Mouse (Mus musculus) layer of hippocampus, adult 9-11 months (tissue): ENCODE measurements around the gene Pax5.

Experiments
- DNase-seq: peaks from one replicate; pipeline ENCODE4 v3.0.0; 2022

The Pax5 gene

DNA sequence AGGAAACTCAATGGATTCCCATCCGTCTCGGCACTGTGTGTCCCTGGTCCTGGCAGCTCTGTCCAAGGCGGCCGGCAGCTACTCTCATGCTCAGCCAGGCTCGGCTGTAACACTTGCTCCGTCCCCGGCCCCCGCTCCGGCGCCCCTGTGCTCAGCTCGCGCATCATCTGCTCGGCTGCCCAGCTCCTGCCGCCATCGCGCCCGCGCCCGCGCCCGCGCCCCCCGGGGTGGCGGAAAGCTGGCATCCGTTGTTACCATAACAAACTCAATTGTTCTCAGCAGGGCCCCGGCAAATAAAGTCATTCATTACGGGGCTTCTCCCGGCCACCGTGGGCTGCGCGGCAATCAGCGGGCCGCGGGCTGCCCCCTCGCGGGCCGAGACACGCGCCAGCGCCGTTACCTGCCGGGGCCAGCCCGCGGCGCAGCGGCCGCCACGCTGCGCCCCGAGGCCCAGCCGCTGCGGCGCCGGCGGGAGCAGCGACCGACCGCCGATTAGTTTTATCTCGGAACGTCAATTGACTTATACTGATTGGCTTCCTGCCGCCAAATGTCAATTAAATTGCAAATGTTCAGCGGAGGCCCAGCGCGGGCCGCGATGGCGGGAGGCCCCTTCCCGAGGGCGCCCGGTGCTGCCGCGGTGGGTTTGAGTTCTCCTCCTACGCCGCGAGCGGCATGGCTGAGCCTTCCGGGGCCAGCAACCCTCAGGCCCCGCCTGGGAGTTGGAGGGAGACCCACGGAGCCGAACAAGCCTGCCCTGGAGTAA, 46.1 kb downstream of the Pax5 start:
- no peak for DNase-seq

DNA sequence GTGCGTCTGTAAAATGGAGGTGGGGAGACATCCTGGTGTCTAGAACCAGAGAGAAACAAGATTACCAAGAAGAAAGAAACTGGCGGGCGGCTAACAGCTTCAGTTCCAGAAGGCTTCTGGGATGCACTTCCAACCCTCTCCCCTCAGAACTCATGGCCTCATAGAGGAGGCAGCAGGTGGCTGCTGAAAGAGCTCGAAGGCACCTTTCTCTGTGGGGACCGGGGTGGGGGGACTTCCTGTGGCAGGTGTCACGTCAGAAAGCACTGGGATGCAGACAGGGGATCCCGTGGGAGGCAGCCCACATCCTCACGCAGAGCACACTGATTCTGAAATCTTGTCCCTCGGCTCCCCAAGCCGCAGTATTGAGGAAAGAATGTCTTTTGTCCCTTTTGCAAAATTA, 46.8 kb downstream of the Pax5 start:
- no peak for DNase-seq

DNA sequence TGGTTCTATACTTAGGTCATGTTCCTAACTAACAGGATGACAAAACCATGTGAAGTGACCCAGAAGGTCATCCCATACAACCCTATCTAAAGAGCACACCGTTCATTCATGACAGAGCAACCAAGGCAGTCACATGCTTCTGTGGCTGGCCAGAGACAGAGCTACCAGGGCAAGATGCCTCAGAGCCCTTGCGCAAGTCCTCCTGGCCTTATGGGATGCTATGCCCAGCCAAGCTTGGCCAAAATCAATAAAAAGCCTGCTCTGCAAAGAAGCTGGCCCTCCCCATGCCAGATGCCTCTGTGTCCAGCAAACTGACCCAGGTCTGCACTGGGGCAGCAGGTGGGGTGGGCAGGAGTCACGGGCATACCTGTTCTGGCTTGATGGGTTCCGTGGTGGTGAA, 65.1 kb downstream of the Pax5 start:
- no peak for DNase-seq

DNA sequence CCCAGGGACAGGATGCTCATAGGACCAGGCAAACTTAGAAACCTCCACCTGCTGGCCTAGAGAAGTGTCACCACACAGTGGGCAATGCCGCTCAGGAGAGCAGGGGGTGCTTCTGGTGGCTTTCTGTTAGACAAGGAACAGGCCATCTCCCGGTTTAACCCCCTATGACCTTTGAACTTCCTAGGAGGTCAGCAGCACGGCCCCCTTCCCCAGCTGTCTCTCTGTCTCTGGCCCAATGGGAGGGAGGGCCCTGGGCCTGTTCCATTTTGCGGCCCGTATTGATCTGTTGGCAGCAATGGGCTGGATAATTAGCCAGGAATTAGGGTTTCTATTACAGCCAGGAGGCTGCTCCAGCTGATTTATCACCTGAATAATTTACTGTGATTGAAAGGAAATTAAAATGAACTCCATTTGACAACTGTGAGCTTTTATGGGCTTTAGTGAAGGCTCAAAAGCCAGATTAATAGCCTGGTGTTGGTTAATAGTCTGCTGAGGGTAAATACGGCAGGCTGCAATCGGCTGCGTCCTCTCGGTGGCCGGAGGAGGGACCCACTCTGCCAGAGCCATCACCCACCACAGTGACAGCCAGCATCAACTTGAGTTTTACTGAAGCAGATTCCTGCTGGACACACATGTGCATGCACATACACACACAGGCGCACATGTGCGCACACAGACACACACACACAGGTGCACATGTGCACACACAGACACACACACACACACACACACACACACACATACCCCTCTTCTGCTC, 68.3 kb downstream of the Pax5 start:
- no peak for DNase-seq

DNA sequence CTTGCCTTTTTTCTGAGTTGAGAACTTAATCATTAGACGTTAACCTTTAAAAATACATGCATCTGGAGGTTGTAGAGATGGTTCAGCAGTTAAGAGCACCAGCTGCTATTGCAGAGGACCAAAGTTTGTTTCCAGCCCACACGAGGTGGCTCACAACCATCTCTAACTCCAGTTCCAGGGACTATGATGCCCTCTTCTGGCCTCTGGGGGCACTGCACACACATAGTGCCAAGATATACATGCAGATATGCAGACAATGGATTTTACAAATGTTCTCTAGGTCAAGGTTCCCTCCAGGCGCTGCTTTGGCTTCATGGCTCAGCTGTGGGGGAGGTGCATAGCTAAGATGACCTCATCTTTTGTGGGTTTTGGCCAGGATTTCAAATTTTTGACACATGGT, 74.7 kb downstream of the Pax5 start:
- no peak for DNase-seq

DNA sequence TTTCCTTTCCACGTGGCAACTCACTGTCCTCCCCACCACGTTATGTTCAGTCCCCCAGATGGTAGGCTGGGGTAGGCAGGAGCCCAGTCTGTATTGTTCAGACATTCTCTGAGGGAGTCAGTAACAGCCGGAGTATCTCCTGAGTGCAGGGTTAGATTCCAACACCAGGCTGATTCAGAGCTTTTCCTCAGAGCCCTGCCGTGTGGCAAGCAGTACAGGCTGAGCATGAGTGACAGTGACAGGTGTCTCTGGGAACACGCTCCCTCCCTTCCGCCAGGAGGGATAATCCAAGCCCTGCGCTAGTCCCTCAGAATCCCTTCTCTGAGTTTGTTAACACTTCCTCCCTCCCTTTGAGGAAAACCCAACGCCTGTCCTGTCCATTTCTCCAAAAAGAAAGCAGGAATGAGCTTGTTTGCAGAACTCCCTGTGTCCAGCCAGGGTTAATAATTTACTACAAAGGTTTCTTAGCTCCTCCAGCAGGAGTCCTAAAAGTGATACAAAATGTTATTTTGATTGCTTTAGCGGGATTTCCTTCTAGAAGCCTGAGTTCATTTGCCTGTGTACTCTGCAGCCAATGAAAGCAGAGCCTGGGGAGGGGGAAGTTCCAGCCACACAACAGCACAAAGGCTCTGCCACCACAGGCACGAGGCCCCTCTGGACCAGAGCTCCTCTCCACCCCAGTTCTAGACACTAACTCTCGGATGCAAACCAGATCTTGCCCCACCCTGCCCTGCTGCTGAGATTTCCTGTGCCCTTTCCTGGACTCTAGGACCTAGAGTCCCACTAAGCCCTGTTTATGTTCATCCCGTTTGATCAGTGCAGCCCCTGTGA, 76.4 kb downstream of the Pax5 start:
- peak; percentile 3 for DNase-seq

DNA sequence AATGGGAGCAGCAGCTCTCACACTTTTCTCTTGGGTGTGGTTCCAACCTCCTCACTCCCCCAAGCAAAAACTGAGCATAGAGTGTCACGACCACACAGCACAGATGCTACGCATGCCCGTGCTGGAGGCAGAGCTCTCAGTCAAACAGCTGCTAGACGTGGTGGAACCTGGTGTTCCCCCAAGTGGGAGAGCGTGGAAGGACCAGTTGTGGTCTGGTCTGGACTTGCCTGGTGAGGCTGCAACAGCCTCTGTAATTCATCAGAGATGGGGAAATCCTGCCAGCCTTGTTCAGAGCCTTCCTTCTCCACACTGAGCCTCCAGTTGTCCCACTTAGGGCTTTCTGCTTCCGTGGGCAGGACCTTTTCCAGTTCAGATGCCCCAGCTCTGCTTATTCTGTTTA, 80.2 kb downstream of the Pax5 start:
- no peak for DNase-seq

DNA sequence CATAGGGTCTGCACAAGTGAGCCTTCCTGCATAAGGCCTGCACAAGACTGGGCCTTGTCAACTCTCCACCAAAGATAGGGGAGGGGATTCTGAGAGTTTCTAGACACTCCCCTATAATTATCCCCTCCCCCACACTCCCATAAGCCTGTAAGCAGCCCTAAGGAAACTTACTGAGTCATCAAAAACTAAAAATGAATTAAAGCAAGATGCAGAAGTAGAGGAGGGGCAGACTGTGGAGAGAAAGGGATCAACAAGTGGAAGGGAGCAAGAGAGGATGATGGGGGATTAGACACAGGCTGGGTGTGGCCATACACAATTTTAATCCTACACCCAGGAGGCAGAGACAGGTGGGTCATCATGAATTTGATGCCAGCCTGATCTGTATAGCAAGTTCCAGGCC, 82.4 kb downstream of the Pax5 start:
- no peak for DNase-seq

DNA sequence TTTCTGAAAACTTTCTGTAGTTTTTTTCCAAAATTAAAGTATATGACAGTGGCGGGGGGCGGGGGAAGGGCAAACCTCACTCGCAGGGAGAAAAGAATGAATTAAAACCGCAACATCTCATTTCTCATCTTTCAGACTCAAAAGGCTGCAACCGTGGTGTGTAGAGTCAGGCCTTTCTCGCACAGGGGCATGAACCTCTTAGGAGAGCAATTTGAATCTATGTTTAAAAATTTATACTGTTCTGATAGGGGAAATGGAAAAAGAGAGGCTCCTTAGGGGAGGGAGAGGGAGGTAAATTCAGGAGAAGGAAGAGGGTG, 85.2 kb downstream of the Pax5 start:
- no peak for DNase-seq

DNA sequence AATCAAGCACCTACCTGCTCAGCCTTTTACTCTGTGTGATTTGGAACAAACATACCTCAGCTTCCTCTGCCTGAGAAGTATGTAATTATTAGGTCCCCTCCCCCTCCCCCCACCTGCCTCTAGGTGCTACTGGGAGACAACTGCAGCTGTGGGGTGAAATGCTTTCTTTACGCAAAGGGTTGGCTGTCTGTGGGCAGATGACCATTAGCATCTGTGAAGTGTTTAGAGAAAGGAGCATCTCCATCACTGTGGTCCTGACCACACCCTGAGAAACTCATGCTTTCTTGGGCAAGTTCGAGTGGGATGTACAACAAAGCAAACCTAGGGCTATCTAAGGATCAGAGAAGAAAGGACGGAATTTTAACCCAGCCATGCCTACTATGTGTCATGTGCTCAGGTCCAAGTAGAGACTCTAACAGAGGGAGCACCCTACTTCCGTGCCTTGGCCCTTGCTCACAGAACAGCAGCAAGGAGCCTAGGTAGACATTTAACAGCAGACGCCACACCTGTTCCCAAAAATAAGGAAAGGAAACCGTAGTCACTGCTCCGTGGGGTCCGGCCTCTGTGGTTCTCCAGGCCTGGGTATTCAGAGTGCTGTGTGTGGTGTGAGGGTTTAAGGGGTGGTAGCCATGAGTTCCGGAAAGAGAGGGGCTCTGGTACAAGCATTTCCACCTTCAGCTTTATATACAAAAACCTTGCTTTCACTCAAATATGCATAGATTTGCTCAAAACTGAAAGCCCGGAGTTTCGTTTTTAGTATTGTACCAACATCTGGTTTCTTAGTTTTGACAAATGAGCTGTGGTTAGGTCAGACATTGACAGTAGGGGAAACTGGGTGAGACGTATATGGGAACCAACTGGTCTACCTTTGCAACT, 85.8 kb downstream of the Pax5 start:
- DNase-seq, result no peak

DNA sequence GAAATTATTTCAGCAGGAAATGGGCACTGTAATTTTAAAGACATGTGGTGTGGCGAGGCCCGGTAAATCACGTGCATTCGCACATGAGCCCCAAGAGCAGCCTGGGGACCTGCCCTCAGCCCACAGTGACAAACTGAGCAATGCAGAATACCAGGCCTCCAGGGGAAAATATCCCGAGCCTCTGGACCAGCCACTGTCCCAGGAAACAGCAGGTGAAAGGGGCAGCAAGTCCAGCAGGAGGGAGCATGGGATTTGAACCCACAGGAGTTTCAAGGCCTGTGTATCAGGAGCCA, 86.9 kb downstream of the Pax5 start:
- DNase-seq, result no peak

DNA sequence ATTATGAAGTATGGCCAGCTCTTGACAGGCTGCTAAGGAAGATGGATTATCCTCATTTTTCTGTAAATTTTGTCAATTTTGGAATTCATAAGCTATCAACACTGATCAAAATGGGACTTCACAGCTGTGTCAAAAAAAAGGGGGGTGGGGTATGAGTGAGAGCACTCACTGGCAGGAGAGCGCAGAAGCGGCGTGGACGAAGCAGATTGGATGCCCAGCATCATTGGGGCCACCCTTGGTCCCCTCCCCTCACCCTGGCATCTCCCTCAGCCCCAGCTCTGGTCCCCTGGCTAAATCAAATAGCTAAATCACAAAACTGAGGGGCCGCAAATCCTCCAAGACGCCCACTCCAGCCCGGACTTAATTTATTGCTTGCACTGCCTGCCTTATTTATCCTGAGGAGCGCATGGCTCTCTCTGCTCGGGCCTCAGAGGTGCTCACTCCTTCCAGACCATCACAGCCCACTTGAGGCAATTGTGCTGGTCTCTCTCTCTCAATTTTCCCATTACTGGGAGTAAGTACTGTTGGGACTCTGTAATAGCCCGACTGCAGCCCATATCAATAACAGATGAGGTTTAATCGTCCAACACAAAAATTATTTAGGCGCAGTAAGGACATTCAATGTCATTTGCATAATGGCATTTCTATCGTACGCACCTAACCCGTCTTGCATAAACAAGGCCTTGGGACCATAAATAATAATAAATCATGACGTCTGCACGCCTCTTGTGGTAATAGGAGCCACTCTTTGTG, 87.4 kb downstream of the Pax5 start:
- no peak for DNase-seq

DNA sequence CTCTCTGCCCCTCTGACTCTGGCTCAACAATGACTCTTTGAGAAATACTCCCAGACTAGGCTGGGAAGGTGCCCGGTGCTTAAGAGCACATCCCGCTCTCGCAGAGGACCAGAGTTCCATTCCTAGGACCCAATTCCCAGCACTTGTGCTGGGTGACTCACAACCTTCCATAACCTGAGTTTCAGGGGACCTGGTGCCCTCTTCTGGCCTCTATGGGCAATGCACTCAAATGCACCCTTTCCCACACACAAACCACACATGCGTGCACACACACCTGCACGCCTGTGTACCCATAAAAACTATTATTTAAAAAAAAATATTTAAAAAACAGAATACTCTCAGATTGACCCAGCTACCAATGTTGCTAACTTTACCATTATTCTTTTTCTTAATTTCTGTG, 90.0 kb downstream of the Pax5 start:
- DNase-seq, result no peak

DNA sequence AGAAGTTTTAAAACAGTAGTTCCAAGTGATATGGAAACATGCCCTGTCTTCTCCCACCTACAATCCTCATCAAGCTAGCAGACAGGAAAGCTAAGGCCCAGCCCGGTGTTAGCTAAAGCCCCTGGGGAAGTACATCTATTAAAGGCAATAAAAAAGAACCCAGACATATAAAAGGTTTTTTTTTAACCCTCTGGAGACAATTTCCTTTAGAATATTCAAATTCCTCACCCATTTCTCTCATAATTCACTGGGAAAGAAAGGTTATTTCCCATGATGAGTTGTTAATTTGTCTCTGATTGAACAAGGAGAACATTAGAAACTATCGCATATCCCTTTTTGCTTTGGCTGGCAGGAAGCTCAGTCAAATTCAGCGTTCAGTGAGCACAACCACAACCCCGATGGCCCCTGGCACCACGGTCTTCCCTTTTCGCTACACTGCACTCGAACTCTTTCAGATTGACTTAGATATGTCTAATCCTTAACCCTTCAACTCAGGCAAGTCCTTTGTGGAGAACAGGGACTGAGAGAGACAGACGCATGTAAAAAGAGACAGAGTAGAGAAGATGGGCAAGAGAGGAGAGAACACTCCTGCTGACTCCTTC, 96.1 kb downstream of the Pax5 start:
- DNase-seq, result no peak

DNA sequence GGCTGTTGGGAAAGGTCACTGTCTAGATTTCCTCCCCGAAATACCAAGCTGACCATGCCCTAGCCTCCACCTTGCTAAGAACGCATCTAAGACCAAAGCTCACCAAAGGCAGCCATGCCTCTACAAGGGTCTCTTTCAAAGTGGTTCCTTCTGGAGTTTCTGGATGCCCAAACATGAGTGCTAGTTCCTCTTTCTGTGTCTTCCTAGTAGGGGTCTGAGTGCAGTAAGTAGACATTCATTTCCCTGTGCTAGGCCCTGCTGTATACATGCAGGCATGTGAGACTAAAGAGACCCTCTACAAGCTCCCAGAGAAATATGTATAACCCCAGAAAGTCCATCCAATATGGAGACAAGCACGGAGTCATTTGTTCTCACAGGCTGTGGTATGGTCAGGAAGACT, 97.9 kb downstream of the Pax5 start:
- no peak for DNase-seq

DNA sequence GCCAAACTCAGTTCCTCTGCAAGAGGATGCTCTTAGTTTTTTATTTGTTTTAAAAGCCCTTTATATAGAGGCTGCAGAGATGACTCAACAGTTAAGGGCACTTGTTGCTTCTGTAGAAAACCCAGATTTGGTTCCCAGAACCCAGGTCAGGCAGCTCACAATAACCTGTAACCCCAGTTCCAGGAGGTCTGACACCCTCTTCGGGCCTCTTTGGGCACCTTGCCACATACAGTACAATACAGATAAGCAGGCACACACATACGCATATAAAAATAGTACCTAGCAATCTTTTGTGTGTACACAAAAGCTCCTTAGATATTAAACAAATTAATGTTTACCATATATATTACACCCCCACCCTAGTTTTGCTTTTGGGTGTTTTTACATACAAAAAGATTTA, 104.8 kb downstream of the Pax5 start:
- DNase-seq, result no peak

DNA sequence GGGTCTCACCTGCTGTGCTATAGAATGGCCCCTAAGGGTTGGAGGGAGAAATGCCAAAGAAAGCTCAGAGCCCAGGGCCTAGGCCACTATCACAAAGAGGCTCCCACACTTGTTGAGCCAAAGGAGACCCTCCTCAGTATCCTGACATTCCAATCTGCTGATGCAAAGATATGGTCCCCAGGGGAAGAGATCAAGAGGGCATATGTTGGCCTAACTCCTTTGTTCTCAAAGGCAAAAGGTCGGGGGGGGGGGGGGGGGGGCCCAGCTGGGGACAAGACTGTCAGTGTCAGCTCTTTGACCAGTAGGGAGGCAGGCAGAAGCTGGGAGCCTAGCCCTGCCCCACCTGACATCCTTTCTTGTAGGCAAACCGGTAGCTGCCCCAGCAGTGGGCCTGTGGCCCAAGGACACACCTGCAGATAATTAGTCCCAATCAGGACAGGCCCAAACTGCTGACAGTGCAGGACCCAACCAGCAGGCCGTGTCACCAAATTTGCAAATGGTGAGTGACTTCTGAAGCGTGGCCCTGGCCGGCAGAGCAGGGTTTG, 108.0 kb downstream of the Pax5 start:
- no peak for DNase-seq

DNA sequence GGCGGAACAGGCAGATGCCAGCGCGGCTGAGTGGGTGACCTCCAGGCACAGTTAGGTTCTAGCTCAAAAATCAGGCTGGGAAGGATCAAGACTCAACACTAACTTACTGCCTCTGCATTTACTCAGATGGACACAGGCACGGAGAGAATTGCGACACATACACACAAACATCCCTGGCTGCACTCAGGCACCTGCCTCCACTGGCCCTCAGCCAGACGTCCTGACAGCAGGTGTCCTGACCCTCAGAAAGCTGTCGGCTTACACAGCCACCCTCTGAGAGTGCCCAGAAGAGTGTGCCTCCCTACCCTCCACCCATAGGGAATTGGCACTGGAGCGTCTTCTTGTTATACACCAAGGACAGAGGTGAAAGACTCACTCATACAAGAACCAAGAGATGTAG, 108.9 kb downstream of the Pax5 start:
- no peak for DNase-seq

DNA sequence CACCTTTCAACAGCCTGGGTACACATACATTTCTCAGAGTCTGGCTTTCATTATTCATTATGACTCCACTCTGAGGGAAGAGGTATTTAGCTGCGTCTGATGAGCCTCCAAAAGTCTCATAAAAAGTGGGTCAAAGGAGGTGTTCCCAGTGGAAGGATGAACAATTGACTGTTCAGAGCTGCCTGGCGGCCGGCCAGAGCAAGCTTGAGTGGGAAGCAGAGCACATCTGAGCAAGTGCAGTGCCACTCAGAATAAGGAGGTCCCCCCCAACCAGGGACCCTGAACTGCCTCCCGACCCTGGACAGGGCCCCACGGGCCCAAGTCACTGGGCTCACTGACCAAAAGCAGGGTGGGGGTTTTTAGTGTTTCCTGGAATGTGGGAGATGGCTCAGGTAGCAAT, 109.4 kb downstream of the Pax5 start:
- DNase-seq, result peak; percentile 24

DNA sequence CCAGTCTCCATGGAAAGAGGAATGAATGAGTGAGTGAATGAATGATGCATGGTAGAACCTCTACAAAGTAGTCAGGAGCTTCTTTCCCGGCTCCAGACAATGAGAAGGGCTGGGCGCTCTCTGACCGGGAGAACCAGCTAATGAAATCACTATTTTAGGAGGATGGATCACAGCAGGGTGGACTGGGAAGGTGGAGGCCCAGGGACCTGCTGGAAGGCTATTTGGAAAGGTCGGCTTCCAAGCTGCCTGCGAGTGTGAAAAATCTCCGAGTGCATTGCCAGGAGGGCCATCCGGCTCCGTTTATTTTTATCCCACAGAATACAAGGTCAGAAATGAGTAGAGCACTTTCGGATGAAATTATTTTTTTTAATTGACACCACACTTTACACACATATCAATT, 112.3 kb downstream of the Pax5 start:
- DNase-seq, result no peak

DNA sequence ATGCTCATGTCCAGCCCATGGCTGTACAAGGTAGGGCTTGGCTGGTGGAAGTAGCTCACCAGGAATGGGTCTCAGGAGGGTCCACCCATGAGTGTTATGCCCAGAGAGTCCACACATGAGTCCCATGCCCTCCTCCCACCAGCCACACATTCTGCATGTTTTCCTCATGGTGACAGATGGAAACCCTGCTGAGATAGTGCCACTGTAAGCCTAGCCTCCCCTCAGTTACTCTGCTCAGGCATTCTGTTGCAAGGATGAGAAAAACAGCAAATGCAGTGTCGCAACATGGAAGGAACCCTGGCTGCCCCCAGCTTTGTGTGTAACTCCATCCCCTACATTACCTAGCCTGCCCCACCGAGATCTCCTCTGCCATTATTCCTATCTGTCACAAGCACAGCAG, 117.2 kb downstream of the Pax5 start:
- DNase-seq, result no peak

DNA sequence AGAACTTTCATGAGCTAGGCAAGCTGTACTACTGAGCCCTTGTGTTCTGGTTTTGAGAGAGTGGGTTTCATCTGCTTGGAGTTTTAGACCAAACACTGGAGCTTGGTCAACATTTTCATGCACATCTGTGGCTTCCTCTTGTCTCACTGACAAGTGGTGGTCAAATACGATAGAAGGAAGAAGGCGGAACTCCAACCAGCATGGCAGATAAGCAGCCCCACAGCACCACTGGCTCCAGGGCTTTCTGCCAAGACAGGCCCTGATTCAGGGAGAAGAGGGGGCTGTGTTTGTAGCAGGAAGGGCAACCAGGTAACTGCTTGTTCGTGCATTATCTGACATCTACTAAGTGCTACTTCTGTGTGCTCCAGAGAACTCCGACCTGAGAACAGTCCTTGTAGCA, 127.6 kb downstream of the Pax5 start:
- no peak for DNase-seq
